Mouse (Mus musculus) neural tube, embryonic 14.5 days (tissue): ENCODE data around the gene Maoa. TPM values are rescaled to one million over a fixed set of nuclear protein-coding genes. Genes with fewer than 3 reads are reported as not detected.
A peak's percentile ranks its signal among the peaks of the same experiment; 100 is the strongest.

Source experiments
- ATAC-seq: fragments of 200-750 bp; cut with Nextera tagmentation; 2 replicates; pipeline ENCODE4 v1.8.0; 2017; ENCODE audit warnings: low read depth, mild to moderate bottlenecking, moderate TSS enrichment, moderate library complexity
- H3K27ac ChIP-seq: fragments of 300-500 bp; sonication (generic); 2 replicates; pipeline ENCODE4 v1.5.1; 2014; ENCODE audit warnings: low read depth, mild to moderate bottlenecking, control low read depth, low read length, moderate library complexity, mixed read lengths
- H3K27me3 ChIP-seq: fragments of 300-500 bp; sonication (generic); 2 replicates; pipeline ENCODE4 v1.6.1; 2014; ENCODE audit warnings: low read length; ENCODE audit not compliant: control insufficient read depth, insufficient read depth
- H3K36me3 ChIP-seq: fragments of 300-500 bp; sonication (generic); 2 replicates; pipeline ENCODE4 v1.6.1; 2014; ENCODE audit warnings: low read length, mixed read lengths; ENCODE audit not compliant: control insufficient read depth, insufficient read depth
- H3K4me1 ChIP-seq: fragments of 300-500 bp; sonication (generic); 2 replicates; pipeline ENCODE4 v1.6.1; 2014; ENCODE audit warnings: low read length; ENCODE audit not compliant: control insufficient read depth, insufficient read depth
- H3K4me2 ChIP-seq: fragments of 300-500 bp; sonication (generic); 2 replicates; pipeline ENCODE4 v1.6.1; 2014; ENCODE audit warnings: mild to moderate bottlenecking, low read depth, low read length, control low read depth
- H3K4me3 ChIP-seq: fragments of 300-500 bp; sonication (generic); 2 replicates; pipeline ENCODE4 v1.5.1; 2014; ENCODE audit warnings: low read depth, low read length, control low read depth, mixed read lengths
- H3K9ac ChIP-seq: fragments of 300-500 bp; sonication (generic); replicated peaks from 2 replicates; pipeline ENCODE4 v1.6.1; 2014; ENCODE audit warnings: low read depth, mild to moderate bottlenecking, control low read depth, low read length, mixed read lengths
- H3K9me3 ChIP-seq: fragments of 300-500 bp; sonication (generic); 2 replicates; pipeline ENCODE4 v1.6.1; 2016; ENCODE audit warnings: low read length; ENCODE audit not compliant: control insufficient read depth
- WGBS: fragments of 180-500 bp; shearing (Covaris S2); extraction: QIAGEN DNeasy Blood & Tissue Kit; methylation state at CpG from one replicate; pipeline ENCODE4 v1.1.7; 2014; 5-methylcytosine and 5-hydroxymethylcytosine counted together
- polyA plus RNA-seq: library from polyadenylated mRNA; unstranded; fragments of >200 nt; fragmentation: Nextera tagmentation; extraction: Ambion mirVana; gene quantifications from 2 replicates; pipeline ENCODE4 v1.2.1, GENCODE M21; 2014

The Maoa gene
- 15.1 and 18.3 TPM in 2 replicates for polyA plus RNA-seq

DNA sequence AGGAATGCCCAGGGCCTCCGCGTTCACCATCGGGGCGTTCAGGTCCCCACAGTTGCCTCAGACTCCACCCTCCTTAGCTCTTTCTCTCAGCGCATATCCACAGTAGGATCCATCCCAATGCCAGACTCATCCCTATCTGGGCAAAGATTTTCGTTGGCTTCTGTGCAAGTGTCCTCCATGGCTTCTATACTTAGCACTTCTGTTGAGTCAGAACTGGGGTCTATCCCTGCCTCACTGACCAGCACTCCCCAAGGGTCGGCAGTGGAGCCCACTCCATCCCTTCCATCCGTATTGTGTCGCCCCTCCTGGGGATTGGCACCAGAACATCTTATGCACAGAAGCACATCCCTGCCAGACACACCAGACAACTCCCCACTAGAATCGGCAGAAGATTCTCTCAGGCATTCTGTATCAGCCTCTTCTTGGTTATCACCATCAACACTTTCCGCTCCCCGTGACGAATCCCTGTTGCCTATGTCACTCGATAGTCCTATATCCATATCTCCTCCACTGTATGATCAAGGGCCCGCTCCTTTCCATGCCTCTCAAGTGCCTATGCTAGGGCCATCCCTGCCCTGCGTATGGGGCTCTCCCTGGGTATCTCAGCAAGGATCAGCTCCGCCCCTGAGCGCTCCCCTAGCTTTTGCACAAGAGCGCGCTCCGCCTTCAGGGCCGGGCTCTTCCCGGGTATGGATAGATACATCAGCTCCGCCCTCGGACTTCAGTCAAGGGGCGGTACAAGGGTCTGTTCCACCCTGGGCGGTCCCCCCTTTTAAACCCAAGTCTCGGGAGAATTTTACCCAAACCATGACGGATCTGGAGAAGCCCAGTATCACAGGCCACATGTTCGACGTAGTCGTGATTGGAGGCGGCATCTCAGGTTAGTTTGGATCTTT, at the start of gene Maoa:
TSS of gene Maoa (plus strand) at position 665 of the 896 bp plus-strand sequence.
- H3K27me3 ChIP-seq, result no peaks in the 10 kb centered on the region
- peak within 1 kb of the TSS; percentile 68 for H3K4me2 ChIP-seq
- peak within 1 kb of the TSS; percentile 86 for H3K27ac ChIP-seq
- peak within 1 kb of the TSS; percentile 40 for H3K4me3 ChIP-seq
- no peaks in the 10 kb centered on the region for H3K4me1 ChIP-seq
- WGBS, result 12% methylated on average over 29 of the region's 33 CpGs
- no peaks in the 10 kb centered on the region for H3K9me3 ChIP-seq
- H3K9ac ChIP-seq, result peak within 1 kb of the TSS; percentile 56
- no peaks in the 10 kb centered on the region for H3K36me3 ChIP-seq
- peak; percentile 84 for ATAC-seq

DNA sequence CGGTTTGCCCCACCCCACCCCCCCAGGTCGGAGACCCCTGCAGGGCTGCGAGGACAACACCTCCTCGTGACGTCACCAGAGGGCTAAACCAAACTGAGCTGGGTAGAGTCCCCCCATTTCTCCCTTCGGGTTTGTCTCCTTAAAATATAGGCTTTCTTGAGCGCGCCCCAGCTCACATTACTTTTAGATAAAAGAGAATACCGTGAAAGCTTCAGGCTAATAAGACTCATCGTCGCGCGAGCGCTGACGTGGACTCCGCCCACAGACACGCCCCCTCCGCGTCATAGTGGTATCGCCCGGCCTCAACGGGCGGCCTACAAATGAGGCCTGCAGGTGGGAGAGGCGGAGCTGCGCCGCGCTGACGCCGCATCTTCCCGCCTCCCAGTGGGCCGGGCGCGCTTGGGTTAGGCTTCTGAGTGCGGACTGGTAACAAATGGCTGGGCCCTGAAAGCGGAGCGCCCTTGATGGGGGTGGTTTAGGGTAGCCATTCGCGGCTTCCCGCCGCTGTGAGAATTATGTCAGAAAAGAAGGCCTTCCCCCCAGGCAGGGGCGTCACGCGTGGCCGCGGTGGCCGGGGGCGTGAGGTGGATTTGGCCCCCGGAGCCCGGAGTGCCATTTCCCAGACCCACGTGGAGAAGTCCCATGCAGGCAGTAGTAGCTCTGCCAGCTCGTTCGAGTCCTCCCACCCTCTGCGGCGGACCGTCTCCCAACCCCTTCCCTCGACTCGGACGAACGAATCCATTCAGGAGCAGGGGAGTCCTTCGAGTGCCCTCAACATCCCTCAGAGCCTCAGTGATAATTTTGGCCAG, 1.1 kb upstream of the Maoa start:
- Histone ChIP-seq H3K4me1 (no peaks in the 10 kb centered on the region), H3K27ac (peak overlapping the region; percentile 86), H3K36me3 (no peaks in the 10 kb centered on the region), H3K4me3 (peak overlapping the region; percentile 40), H3K27me3 (no peaks in the 10 kb centered on the region), H3K9ac (peak overlapping the region; percentile 56), H3K9me3 (no peaks in the 10 kb centered on the region), H3K4me2 (peak overlapping the region; percentile 68)
- WGBS, result 14% methylated on average over 54 of the region's 60 CpGs
- peak; percentile 96 for ATAC-seq

- no peak overlapping the region for H3K4me3 ChIP-seq
- 70% methylated on average over 2 of the region's 2 CpGs for WGBS
Measured at GRCm38 (mm10) chrX:16656511-16656910, 37.0 kb downstream of the Maoa start.

DNA sequence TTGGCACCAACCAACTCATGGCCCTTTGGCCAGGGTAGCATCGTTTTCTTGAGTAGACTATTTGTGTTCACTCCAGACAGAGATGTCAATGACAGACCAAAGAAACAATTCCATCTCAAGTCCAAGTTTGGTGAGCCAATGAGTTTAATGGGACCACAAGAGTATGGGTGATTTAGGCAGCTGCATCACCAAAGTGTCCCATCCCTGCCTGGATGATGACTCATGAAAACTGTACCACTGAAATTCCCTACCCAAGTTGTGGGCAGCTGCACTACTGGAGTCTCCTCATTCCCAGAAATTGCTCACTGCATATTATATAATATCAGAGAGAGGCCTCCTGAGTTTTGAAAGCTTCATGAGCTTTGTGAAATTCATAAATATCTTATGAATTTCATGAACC, 86.6 kb downstream of the Maoa start:
- no peak overlapping the region for H3K4me2 ChIP-seq
- H3K4me3 ChIP-seq, result no peak overlapping the region
- H3K4me1 ChIP-seq, result no peaks in the 10 kb centered on the region
- no peaks in the 10 kb centered on the region for H3K36me3 ChIP-seq
- H3K9ac ChIP-seq, result no peak overlapping the region
- no peak overlapping the region for H3K27ac ChIP-seq
- no peak for ATAC-seq
- 91% methylated on average over 1 of the region's 1 CpGs for WGBS
- no peaks in the 10 kb centered on the region for H3K9me3 ChIP-seq
- H3K27me3 ChIP-seq, result no peaks in the 10 kb centered on the region

More at GRCm38 (mm10) chrX:16656511-16656910, 37.0 kb downstream of the Maoa start:
- Histone ChIP-seq H3K4me2 (no peak overlapping the region), H3K9me3 (no peaks in the 10 kb centered on the region), H3K36me3 (no peaks in the 10 kb centered on the region), H3K4me1 (no peaks in the 10 kb centered on the region), H3K9ac (no peak overlapping the region), H3K27ac (no peak overlapping the region), H3K27me3 (no peaks in the 10 kb centered on the region)
- ATAC-seq, result no peak

DNA sequence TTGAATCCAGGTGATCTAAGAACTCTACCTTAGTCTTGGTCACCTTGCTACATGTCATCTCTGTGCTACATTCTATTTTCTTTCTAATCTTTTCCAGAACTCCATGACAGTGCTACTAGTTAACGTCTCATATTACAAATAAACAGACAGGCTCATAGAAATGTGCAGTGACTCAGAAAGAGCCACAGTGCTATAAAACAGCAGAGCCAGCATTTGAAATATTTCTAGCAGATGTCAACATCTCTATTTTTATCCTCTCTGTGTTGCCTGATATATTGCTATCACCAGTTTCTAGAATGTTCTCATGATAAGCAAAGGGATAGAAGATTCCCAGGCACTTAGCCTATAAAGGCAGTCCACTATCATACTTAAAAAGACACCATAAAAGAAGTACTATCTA, 94.5 kb downstream of the Maoa start:
- Histone ChIP-seq H3K9ac (no peak overlapping the region), H3K36me3 (no peaks in the 10 kb centered on the region), H3K4me1 (no peaks in the 10 kb centered on the region), H3K27ac (no peak overlapping the region), H3K27me3 (no peaks in the 10 kb centered on the region), H3K9me3 (no peaks in the 10 kb centered on the region), H3K4me3 (no peak overlapping the region), H3K4me2 (no peak overlapping the region)
- no peak for ATAC-seq
- 70% methylated on average over 1 of the region's 1 CpGs for WGBS

Other genes starting within 250 kb of the Maoa start
- not detected in 2 replicates for gene Cypt1, start 96.8 kb upstream of the Maoa start, polyA plus RNA-seq
- gene Maob, start 197.7 kb downstream of the Maoa start, polyA plus RNA-seq, result 2.8 and 3.3 TPM in 2 replicates